19 mouse cellular contexts compared by ENCODE assay signal in genomic region chr1:74288327-74288726, GRCm38 (mm10). TPM values are rescaled to one million over a fixed set of nuclear protein-coding genes. Genes with fewer than 3 reads are reported as not detected.
A peak's percentile ranks its signal among the peaks of the same experiment; 100 is the strongest.
DNase-seq lines count a peak whose midpoint lies in the region; ATAC-seq and TF ChIP-seq lines count a peak whose summit lies in the region.
"Had no signal": no experiment of that assay in that cellular context is flagged by ENCODE, and none has a peak within 500 bp of the region (broad histone marks: within the 10 kb centered on the region; RNA-seq: fewer than 3 reads in every experiment).

No protein-coding gene starts in this region.

- TF ChIP-seq CTCF in midbrain, postnatal 0 days (IDR thresholded peaks at IDR 0.05), result no peak

- peak; percentile 92 for DNase-seq in heart, adult 11 months
- no peak for DNase-seq in heart, postnatal 10 days
- no peak for DNase-seq in hindbrain, embryonic 10.5 days (ENCODE audit: low spot score)
- no peak for DNase-seq in midbrain, postnatal 0 days (ENCODE audit: low spot score)
- no peak for DNase-seq in left cerebral cortex, adult 9 months (ENCODE audit: low spot score in 2 of 2)
- DNase-seq: adrenal gland, postnatal 10 days; gastrocnemius, postnatal 10 days; kidney, adult 9 months; lung, postnatal 10 days; thymus, postnatal 25 days had no signal

- no peaks in the 10 kb centered on the region; the same call in 1 of the 2 replicates for H3K36me3 ChIP-seq in hindbrain, embryonic 16.5 days (ENCODE audit: control insufficient read depth, insufficient read depth, low read length)
- peaks cover 47% of the 10 kb centered on the region for H3K36me3 ChIP-seq in hindbrain, embryonic 10.5 days
- H3K36me3 ChIP-seq in midbrain, postnatal 0 days (ENCODE audit: insufficient read depth, low read length), result peaks cover 24% of the 10 kb centered on the region
- no peaks in the 10 kb centered on the region for H3K36me3 ChIP-seq in midbrain, embryonic 16.5 days (ENCODE audit: control insufficient read depth, insufficient read depth, low read length)
- peaks cover 8% of the 10 kb centered on the region for H3K36me3 ChIP-seq in liver, embryonic 16.5 days (ENCODE audit: control insufficient read depth, insufficient read depth)

- H3K4me1 ChIP-seq in hindbrain, embryonic 16.5 days (ENCODE audit: control insufficient read depth, insufficient read depth, low read depth, low read length), result peaks cover 12% of the 10 kb centered on the region
- H3K4me1 ChIP-seq in hindbrain, embryonic 10.5 days (replicated peaks), result peaks cover 23% of the 10 kb centered on the region
- peaks cover 4% of the 10 kb centered on the region; the same call in 1 of the 2 replicates for H3K4me1 ChIP-seq in midbrain, postnatal 0 days (ENCODE audit: insufficient read depth, low read length)
- peaks cover 14% of the 10 kb centered on the region for H3K4me1 ChIP-seq in midbrain, embryonic 16.5 days (ENCODE audit: control insufficient read depth, insufficient read depth, low read length)
- peaks cover 26% of the 10 kb centered on the region for H3K4me1 ChIP-seq in liver, embryonic 16.5 days (ENCODE audit: control insufficient read depth, low read depth, low read length)

- WGBS in hindbrain, embryonic 16.5 days, result 75% methylated on average over 4 of the region's 4 CpGs
- 83% methylated on average over 4 of the region's 4 CpGs for WGBS in hindbrain, embryonic 10.5 days
- 82% methylated on average over 4 of the region's 4 CpGs for WGBS in midbrain, postnatal 0 days
- 77% methylated on average over 4 of the region's 4 CpGs for WGBS in midbrain, embryonic 16.5 days
- 64% methylated on average over 4 of the region's 4 CpGs for WGBS in liver, embryonic 16.5 days (ENCODE audit: insufficient replicate concordance)

- H3K4me3 ChIP-seq in hindbrain, embryonic 16.5 days (ENCODE audit: low read length), result no peak overlapping the region
- no peak overlapping the region for H3K4me3 ChIP-seq in hindbrain, embryonic 10.5 days
- H3K4me3 ChIP-seq in midbrain, postnatal 0 days (ENCODE audit: low read depth, low read length), result no peak overlapping the region
- no peak overlapping the region for H3K4me3 ChIP-seq in midbrain, embryonic 16.5 days (ENCODE audit: low read depth, low read length)
- H3K4me3 ChIP-seq in liver, embryonic 16.5 days (ENCODE audit: low read depth, low read length), result no peak overlapping the region
- H3K4me3 ChIP-seq: megakaryocyte, embryonic 14.5 days had no signal

- no peak for ATAC-seq in hindbrain, embryonic 16.5 days
- ATAC-seq in midbrain, postnatal 0 days (ENCODE audit: low FRiP score), result no peak
- no peak for ATAC-seq in midbrain, embryonic 16.5 days
- ATAC-seq in liver, embryonic 16.5 days (ENCODE audit: low read depth), result no peak

- intact Hi-C loops in heart, postnatal 10 days (cut with DNase I), result loop anchor here (2.0 to 5.0 kb wide), 3 partner anchors 20 to 164 kb away; no protein-coding TSS in a partner anchor

- H3K4me2 ChIP-seq in hindbrain, embryonic 16.5 days (ENCODE audit: low read length), result no peak overlapping the region
- no peak overlapping the region for H3K4me2 ChIP-seq in midbrain, postnatal 0 days (ENCODE audit: low read depth, low read length, poor library complexity, severe bottlenecking)
- no peak overlapping the region for H3K4me2 ChIP-seq in midbrain, embryonic 16.5 days (ENCODE audit: low read length)
- no peak overlapping the region for H3K4me2 ChIP-seq in liver, embryonic 16.5 days (ENCODE audit: low read depth, low read length)

- H3K27me3 ChIP-seq in hindbrain, embryonic 16.5 days (replicated peaks; ENCODE audit: control insufficient read depth, insufficient read depth, low read length), result no peaks in the 10 kb centered on the region
- no peaks in the 10 kb centered on the region for H3K27me3 ChIP-seq in hindbrain, embryonic 10.5 days (ENCODE audit: insufficient read depth, poor library complexity, severe bottlenecking)
- no peaks in the 10 kb centered on the region for H3K27me3 ChIP-seq in midbrain, postnatal 0 days (ENCODE audit: insufficient read depth, low read length)
- H3K27me3 ChIP-seq in midbrain, embryonic 16.5 days (ENCODE audit: control insufficient read depth, insufficient read depth, low read depth, low read length), result no peaks in the 10 kb centered on the region
- no peaks in the 10 kb centered on the region for H3K27me3 ChIP-seq in liver, embryonic 16.5 days (ENCODE audit: control insufficient read depth, insufficient read depth, low read depth, low read length)
- H3K27me3 ChIP-seq: megakaryocyte, embryonic 14.5 days had no signal

- peak overlapping the region; percentile 17; the same call in 1 of the 2 replicates for H3K9ac ChIP-seq in hindbrain, embryonic 16.5 days (ENCODE audit: low read depth, low read length)
- peak overlapping the region; percentile 19; the same call in 1 of the 2 replicates for H3K9ac ChIP-seq in midbrain, postnatal 0 days (replicated peaks; ENCODE audit: low read length, poor library complexity, severe bottlenecking)
- no peak overlapping the region for H3K9ac ChIP-seq in midbrain, embryonic 16.5 days (ENCODE audit: low read depth, low read length)
- H3K9ac ChIP-seq in liver, embryonic 16.5 days (ENCODE audit: low read depth, low read length), result no peak overlapping the region; the same call in 1 of the 2 replicates

- H3K27ac ChIP-seq in hindbrain, embryonic 16.5 days (ENCODE audit: low read depth, low read length), result no peak overlapping the region
- no peak overlapping the region for H3K27ac ChIP-seq in hindbrain, embryonic 10.5 days
- H3K27ac ChIP-seq in midbrain, postnatal 0 days (ENCODE audit: low read depth, low read length), result no peak overlapping the region
- no peak overlapping the region for H3K27ac ChIP-seq in midbrain, embryonic 16.5 days (ENCODE audit: low read length)
- H3K27ac ChIP-seq in liver, embryonic 16.5 days (ENCODE audit: low read length), result peak overlapping the region; percentile 12; the same call in 1 of the 2 replicates

- H3K9me3 ChIP-seq in hindbrain, embryonic 16.5 days (ENCODE audit: control insufficient read depth, low read length), result no peaks in the 10 kb centered on the region
- H3K9me3 ChIP-seq in hindbrain, embryonic 10.5 days, result no peaks in the 10 kb centered on the region
- H3K9me3 ChIP-seq in midbrain, postnatal 0 days (ENCODE audit: low read length), result no peaks in the 10 kb centered on the region
- H3K9me3 ChIP-seq in midbrain, embryonic 16.5 days (replicated peaks; ENCODE audit: control insufficient read depth, low read length, poor library complexity, severe bottlenecking), result no peaks in the 10 kb centered on the region
- H3K9me3 ChIP-seq in liver, embryonic 16.5 days (replicated peaks; ENCODE audit: control insufficient read depth, low read length), result no peaks in the 10 kb centered on the region
- H3K9me3 ChIP-seq: megakaryocyte, embryonic 14.5 days had no signal

RNA-seq across cellular contexts. Expression of gene Pnkd, which starts 3.6 kb away (rescaled TPM):
- total RNA-seq in heart, postnatal 10 days (2021), result 100 to 1,000 TPM; 205 to 211 TPM
- 166 and 167 TPM in 2 replicates for polyA plus RNA-seq in hindbrain, embryonic 16.5 days (2015; fragmentation: Nextera tagmentation; extraction: Ambion mirVana)
- 111 and 120 TPM in 2 replicates for polyA plus RNA-seq in hindbrain, embryonic 10.5 days (2016; fragmentation: Nextera tagmentation; extraction: Ambion mirVana)
- 101 and 116 TPM in 2 replicates for total RNA-seq in midbrain, postnatal 0 days (2014; rRNA removed)
- polyA plus RNA-seq in midbrain, postnatal 0 days (2015; fragmentation: Nextera tagmentation; extraction: Ambion mirVana), result 135 and 140 TPM in 2 replicates
- 117 and 125 TPM in 2 replicates for polyA plus RNA-seq in midbrain, embryonic 16.5 days (2015; fragmentation: Nextera tagmentation; extraction: Ambion mirVana)
- 34.0 and 37.5 TPM in 2 replicates for polyA plus RNA-seq in liver, embryonic 16.5 days (2015; fragmentation: Nextera tagmentation; extraction: Ambion mirVana)

RNA-seq across cellular contexts. Expression of gene Aamp, which starts 3.8 kb away (rescaled TPM):
- 100 to 1,000 TPM; 103 to 109 TPM for total RNA-seq in heart, postnatal 10 days (2021)
- 237 and 241 TPM in 2 replicates for polyA plus RNA-seq in hindbrain, embryonic 16.5 days (2015; fragmentation: Nextera tagmentation; extraction: Ambion mirVana)
- 238 and 248 TPM in 2 replicates for polyA plus RNA-seq in hindbrain, embryonic 10.5 days (2016; fragmentation: Nextera tagmentation; extraction: Ambion mirVana)
- 139 and 148 TPM in 2 replicates for total RNA-seq in midbrain, postnatal 0 days (2014; rRNA removed)
- polyA plus RNA-seq in midbrain, postnatal 0 days (2015; fragmentation: Nextera tagmentation; extraction: Ambion mirVana), result 203 and 216 TPM in 2 replicates
- 205 and 212 TPM in 2 replicates for polyA plus RNA-seq in midbrain, embryonic 16.5 days (2015; fragmentation: Nextera tagmentation; extraction: Ambion mirVana)
- 95.6 and 97.5 TPM in 2 replicates for polyA plus RNA-seq in liver, embryonic 16.5 days (2015; fragmentation: Nextera tagmentation; extraction: Ambion mirVana)

RNA-seq across cellular contexts. Expression of gene Gpbar1, which starts 10.0 kb away (rescaled TPM):
- not detected for total RNA-seq in heart, postnatal 10 days (2021)
- 0.20 TPM in 1 of 2 replicates, not detected in the other for polyA plus RNA-seq in hindbrain, embryonic 16.5 days (2015; fragmentation: Nextera tagmentation; extraction: Ambion mirVana)
- 0.15 and 0.24 TPM in 2 replicates for polyA plus RNA-seq in hindbrain, embryonic 10.5 days (2016; fragmentation: Nextera tagmentation; extraction: Ambion mirVana)
- total RNA-seq in midbrain, postnatal 0 days (2014; rRNA removed), result 0.52 TPM in 1 of 2 replicates, not detected in the other
- polyA plus RNA-seq in midbrain, postnatal 0 days (2015; fragmentation: Nextera tagmentation; extraction: Ambion mirVana), result 0.16 TPM in 1 of 2 replicates, not detected in the other
- polyA plus RNA-seq in midbrain, embryonic 16.5 days (2015; fragmentation: Nextera tagmentation; extraction: Ambion mirVana), result 0.20 and 0.34 TPM in 2 replicates
- polyA plus RNA-seq in liver, embryonic 16.5 days (2015; fragmentation: Nextera tagmentation; extraction: Ambion mirVana), result 0.36 and 0.39 TPM in 2 replicates
- total RNA-seq: heart, postnatal 25 days; monocyte, adult 5-6 weeks had no signal
- polyA plus RNA-seq: C2C12; forebrain, embryonic 11.5 days; neural tube, embryonic 14.5 days had no signal

RNA-seq across cellular contexts. Expression of gene Tmbim1, which starts 17.1 kb away (rescaled TPM):
- 10 to 100 TPM; 43.2 to 45.8 TPM for total RNA-seq in heart, postnatal 10 days (2021)
- polyA plus RNA-seq in hindbrain, embryonic 16.5 days (2015; fragmentation: Nextera tagmentation; extraction: Ambion mirVana), result 11.7 and 12.2 TPM in 2 replicates
- 11.6 and 12.6 TPM in 2 replicates for polyA plus RNA-seq in hindbrain, embryonic 10.5 days (2016; fragmentation: Nextera tagmentation; extraction: Ambion mirVana)
- total RNA-seq in midbrain, postnatal 0 days (2014; rRNA removed), result 9.8 and 20.7 TPM in 2 replicates
- polyA plus RNA-seq in midbrain, postnatal 0 days (2015; fragmentation: Nextera tagmentation; extraction: Ambion mirVana), result 9.8 and 10.5 TPM in 2 replicates
- 6.2 and 8.4 TPM in 2 replicates for polyA plus RNA-seq in midbrain, embryonic 16.5 days (2015; fragmentation: Nextera tagmentation; extraction: Ambion mirVana)
- 16.5 and 18.8 TPM in 2 replicates for polyA plus RNA-seq in liver, embryonic 16.5 days (2015; fragmentation: Nextera tagmentation; extraction: Ambion mirVana)

RNA-seq across cellular contexts. Expression of gene Arpc2, which starts 52.4 kb away (rescaled TPM):
- 100 to 1,000 TPM; 213 to 219 TPM for total RNA-seq in heart, postnatal 10 days (2021)
- 411 and 415 TPM in 2 replicates for polyA plus RNA-seq in hindbrain, embryonic 16.5 days (2015; fragmentation: Nextera tagmentation; extraction: Ambion mirVana)
- polyA plus RNA-seq in hindbrain, embryonic 10.5 days (2016; fragmentation: Nextera tagmentation; extraction: Ambion mirVana), result 352 and 355 TPM in 2 replicates
- total RNA-seq in midbrain, postnatal 0 days (2014; rRNA removed), result 149 and 183 TPM in 2 replicates
- 442 and 464 TPM in 2 replicates for polyA plus RNA-seq in midbrain, postnatal 0 days (2015; fragmentation: Nextera tagmentation; extraction: Ambion mirVana)
- 434 and 444 TPM in 2 replicates for polyA plus RNA-seq in midbrain, embryonic 16.5 days (2015; fragmentation: Nextera tagmentation; extraction: Ambion mirVana)
- polyA plus RNA-seq in liver, embryonic 16.5 days (2015; fragmentation: Nextera tagmentation; extraction: Ambion mirVana), result 181 and 187 TPM in 2 replicates

Comparison
In these comparisons a context has a peak if more than half of its experiments do, and no peak if none do; other contexts are left out.
1. H3K9ac ChIP-seq: peak in hindbrain, embryonic 16.5 days (single experiment) and midbrain, postnatal 0 days (single experiment); none in midbrain, embryonic 16.5 days (single experiment) and liver, embryonic 16.5 days (single experiment).